Mouse (Mus musculus) embryo, embryonic 10.5 days (tissue): ENCODE measurements at regions not wholly inside any gene's neighbourhood (a gene's known extent, or its start where the extent isn't known, plus 50 kb on each side); places are given as distances from the start of the nearest gene placed in this dataset.
A peak's percentile ranks its signal among the peaks of the same experiment; 100 is the strongest.

Experiments
- DNase-seq: peaks from one replicate; pipeline ENCODE4 v3.0.0-alpha.2; 2015; ENCODE audit warnings: low spot score

GRCm38 (mm10) chr19:15217387-15217786, 619.5 kb upstream of the Tle4 start:
- DNase-seq = no peak

GRCm38 (mm10) chr19:15214651-15215050, 616.8 kb upstream of the Tle4 start:
- no peak for DNase-seq

- DNase-seq = no peak
These were observed 615.0 kb upstream of the Tle4 start for GRCm38 (mm10) chr19:15212881-15213280.

- DNase-seq = no peak
These were observed 605.2 kb upstream of the Tle4 start for GRCm38 (mm10) chr19:15203039-15203438.

GRCm38 (mm10) chr19:15201262-15201661, 603.4 kb upstream of the Tle4 start:
- DNase-seq = peak; percentile 40

- no peak for DNase-seq
These were observed 602.9 kb upstream of the Tle4 start for GRCm38 (mm10) chr19:15200792-15201191.

- DNase-seq = no peak
These were observed 602.5 kb upstream of the Tle4 start for GRCm38 (mm10) chr19:15200361-15200760.

GRCm38 (mm10) chr19:15199692-15200091, 601.8 kb upstream of the Tle4 start:
- DNase-seq = no peak

GRCm38 (mm10) chr19:15175221-15175620, 577.4 kb upstream of the Tle4 start:
- DNase-seq = no peak

- no peak for DNase-seq
These were observed 575.5 kb upstream of the Tle4 start for GRCm38 (mm10) chr19:15173301-15173700.

GRCm38 (mm10) chr19:15167184-15167583, 569.3 kb upstream of the Tle4 start:
- no peak for DNase-seq

- DNase-seq = no peak
These were observed 562.8 kb upstream of the Tle4 start for GRCm38 (mm10) chr19:15160641-15161040.

GRCm38 (mm10) chr19:15158653-15159052, 560.8 kb upstream of the Tle4 start:
- no peak for DNase-seq

GRCm38 (mm10) chr19:15158177-15158576, 560.3 kb upstream of the Tle4 start:
- DNase-seq = no peak

- DNase-seq = no peak
These were observed 556.8 kb upstream of the Tle4 start for GRCm38 (mm10) chr19:15154693-15155092.

GRCm38 (mm10) chr19:15146325-15146724, 548.5 kb upstream of the Tle4 start:
- DNase-seq = no peak

- DNase-seq = no peak
These were observed 529.3 kb upstream of the Tle4 start for GRCm38 (mm10) chr19:15127122-15127521.

- no peak for DNase-seq
These were observed 510.7 kb upstream of the Tle4 start for GRCm38 (mm10) chr19:15108441-15109026.

GRCm38 (mm10) chr19:15095054-15095453, 497.2 kb upstream of the Tle4 start:
- no peak for DNase-seq

GRCm38 (mm10) chr19:15093534-15093933, 495.7 kb upstream of the Tle4 start:
- no peak for DNase-seq

GRCm38 (mm10) chr19:15080638-15081037, 482.8 kb upstream of the Tle4 start:
- DNase-seq = no peak

GRCm38 (mm10) chr19:15057801-15058200, 459.9 kb upstream of the Tle4 start:
- DNase-seq = no peak

GRCm38 (mm10) chr19:15053582-15054141, 455.8 kb upstream of the Tle4 start:
- no peak for DNase-seq

GRCm38 (mm10) chr19:15052642-15053239, 454.9 kb upstream of the Tle4 start:
- no peak for DNase-seq
